Mouse (Mus musculus): ENCODE results near the gene Rsg1. TPM values are rescaled to one million over a fixed set of nuclear protein-coding genes. Genes with fewer than 3 reads are reported as not detected.

The Rsg1 gene
- polyA plus RNA-seq, 1 experiment from 2014 or later = 5.1 TPM

- Histone ChIP-seq H3K4me1 (ENCODE audit: control insufficient read depth, insufficient read depth, low read length) (peaks cover 7% of the 10 kb centered on the region; the same call in 1 of the 2 replicates), H3K4me2 (ENCODE audit: low read depth, low read length) (peak overlapping the region; percentile 83), H3K27ac (replicated peaks; ENCODE audit: low read depth, low read length) (no peak overlapping the region; the same call in 1 of the 2 replicates), H3K36me3 (ENCODE audit: control insufficient read depth, insufficient read depth, low read length) (no peaks in the 10 kb centered on the region), H3K27me3 (replicated peaks; ENCODE audit: control insufficient read depth, insufficient read depth, low read length) (no peaks in the 10 kb centered on the region), H3K9me3 (ENCODE audit: control insufficient read depth, low read length) (no peaks in the 10 kb centered on the region), H3K4me3 (ENCODE audit: low read depth, low read length) (peak overlapping the region; percentile 54), H3K9ac (ENCODE audit: low read depth, low read length) (peak overlapping the region; percentile 67)
- 2% methylated on average over 12 of the region's 16 CpGs for WGBS
- DNase-seq (ENCODE audit: low spot score) = no peak
- ATAC-seq (ENCODE audit: low read depth) = peak; percentile 34; the same call in 1 of the 2 replicates
These were observed 638 bp downstream of the Rsg1 start for GRCm38 (mm10) chr4:141214337-141214851.

GRCm38 (mm10) chr4:141219583-141220213, 5.9 kb downstream of the Rsg1 start:
- WGBS = 89% methylated on average over 20 of the region's 20 CpGs
- H3K4me1 ChIP-seq (ENCODE audit: control insufficient read depth, insufficient read depth, low read length) = no peaks in the 10 kb centered on the region
- H3K4me3 ChIP-seq (ENCODE audit: low read depth, low read length) = no peak overlapping the region
- DNase-seq (ENCODE audit: low spot score) = no peak
- 0 out of 2 replicates have a peak, but pooled peaks cover 9% of the 10 kb centered on the region for H3K36me3 ChIP-seq (ENCODE audit: control insufficient read depth, insufficient read depth, low read length)
- H3K4me2 ChIP-seq (ENCODE audit: low read depth, low read length) = no peak overlapping the region
- H3K9ac ChIP-seq (ENCODE audit: low read depth, low read length) = no peak overlapping the region
- H3K27me3 ChIP-seq (replicated peaks; ENCODE audit: control insufficient read depth, insufficient read depth, low read length) = no peaks in the 10 kb centered on the region
- ATAC-seq (ENCODE audit: low read depth) = no peak
- H3K27ac ChIP-seq (replicated peaks; ENCODE audit: low read depth, low read length) = no peak overlapping the region
- no peaks in the 10 kb centered on the region for H3K9me3 ChIP-seq (ENCODE audit: control insufficient read depth, low read length)

GRCm38 (mm10) chr4:141221848-141222247, 8.1 kb downstream of the Rsg1 start:
- H3K4me3 ChIP-seq (ENCODE audit: low read depth, low read length) = no peak overlapping the region
- H3K27ac ChIP-seq (replicated peaks; ENCODE audit: low read depth, low read length) = no peak overlapping the region
- DNase-seq (ENCODE audit: low spot score) = no peak
- WGBS = 71% methylated on average over 2 of the region's 2 CpGs
- no peaks in the 10 kb centered on the region for H3K9me3 ChIP-seq (ENCODE audit: control insufficient read depth, low read length)
- H3K4me1 ChIP-seq (ENCODE audit: control insufficient read depth, insufficient read depth, low read length) = no peaks in the 10 kb centered on the region
- no peaks in the 10 kb centered on the region for H3K27me3 ChIP-seq (replicated peaks; ENCODE audit: control insufficient read depth, insufficient read depth, low read length)
- no peak overlapping the region for H3K4me2 ChIP-seq (ENCODE audit: low read depth, low read length)
- 0 out of 2 replicates have a peak, but pooled peaks cover 9% of the 10 kb centered on the region for H3K36me3 ChIP-seq (ENCODE audit: control insufficient read depth, insufficient read depth, low read length)
- no peak for ATAC-seq (ENCODE audit: low read depth)
- H3K9ac ChIP-seq (ENCODE audit: low read depth, low read length) = no peak overlapping the region

- ATAC-seq (ENCODE audit: low read depth) (no peak), DNase-seq (ENCODE audit: low spot score) (no peak)
- H3K4me3 ChIP-seq (ENCODE audit: low read depth, low read length) = no peak overlapping the region
- H3K9ac ChIP-seq (ENCODE audit: low read depth, low read length) = no peak overlapping the region
- no peak overlapping the region for H3K4me2 ChIP-seq (ENCODE audit: low read depth, low read length)
- H3K27me3 ChIP-seq (replicated peaks; ENCODE audit: control insufficient read depth, insufficient read depth, low read length) = no peaks in the 10 kb centered on the region
- H3K36me3 ChIP-seq (ENCODE audit: control insufficient read depth, insufficient read depth, low read length) = 0 out of 2 replicates have a peak, but pooled peaks cover 9% of the 10 kb centered on the region
- H3K9me3 ChIP-seq (ENCODE audit: control insufficient read depth, low read length) = no peaks in the 10 kb centered on the region
- H3K27ac ChIP-seq (replicated peaks; ENCODE audit: low read depth, low read length) = no peak overlapping the region
- no peaks in the 10 kb centered on the region for H3K4me1 ChIP-seq (ENCODE audit: control insufficient read depth, insufficient read depth, low read length)
- 83% methylated on average over 5 of the region's 5 CpGs for WGBS
These were observed 9.0 kb downstream of the Rsg1 start for GRCm38 (mm10) chr4:141222752-141223151.

- ATAC-seq (ENCODE audit: low read depth) (no peak), DNase-seq (ENCODE audit: low spot score) (no peak)
- Histone ChIP-seq H3K36me3 (ENCODE audit: control insufficient read depth, insufficient read depth, low read length) (no peaks in the 10 kb centered on the region), H3K27ac (replicated peaks; ENCODE audit: low read depth, low read length) (no peak overlapping the region), H3K27me3 (replicated peaks; ENCODE audit: control insufficient read depth, insufficient read depth, low read length) (no peaks in the 10 kb centered on the region), H3K4me2 (ENCODE audit: low read depth, low read length) (no peak overlapping the region), H3K4me3 (ENCODE audit: low read depth, low read length) (no peak overlapping the region), H3K9me3 (ENCODE audit: control insufficient read depth, low read length) (no peaks in the 10 kb centered on the region), H3K4me1 (ENCODE audit: control insufficient read depth, insufficient read depth, low read length) (no peaks in the 10 kb centered on the region), H3K9ac (ENCODE audit: low read depth, low read length) (no peak overlapping the region)
- WGBS = 75% methylated on average over 7 of the region's 7 CpGs
These were observed 14.9 kb downstream of the Rsg1 start for GRCm38 (mm10) chr4:141228687-141229086.

- WGBS = 89% methylated on average over 4 of the region's 4 CpGs
- no peak for ATAC-seq (ENCODE audit: low read depth)
- DNase-seq (ENCODE audit: low spot score) = no peak
These were observed 19.4 kb downstream of the Rsg1 start for GRCm38 (mm10) chr4:141233196-141233595.

GRCm38 (mm10) chr4:141235537-141236111, 21.9 kb downstream of the Rsg1 start:
- H3K27ac ChIP-seq (replicated peaks; ENCODE audit: low read depth, low read length) = no peak overlapping the region
- no peaks in the 10 kb centered on the region for H3K9me3 ChIP-seq (ENCODE audit: control insufficient read depth, low read length)
- H3K27me3 ChIP-seq (replicated peaks; ENCODE audit: control insufficient read depth, insufficient read depth, low read length) = peaks cover 21% of the 10 kb centered on the region
- H3K4me2 ChIP-seq (ENCODE audit: low read depth, low read length) = no peak overlapping the region
- no peak for ATAC-seq (ENCODE audit: low read depth)
- 61% methylated on average over 5 of the region's 6 CpGs for WGBS
- no peak overlapping the region for H3K4me3 ChIP-seq (ENCODE audit: low read depth, low read length)
- no peak overlapping the region for H3K9ac ChIP-seq (ENCODE audit: low read depth, low read length)
- H3K4me1 ChIP-seq (ENCODE audit: control insufficient read depth, insufficient read depth, low read length) = peaks cover 13% of the 10 kb centered on the region
- no peaks in the 10 kb centered on the region for H3K36me3 ChIP-seq (ENCODE audit: control insufficient read depth, insufficient read depth, low read length)
- no peak for DNase-seq (ENCODE audit: low spot score)

More at GRCm38 (mm10) chr4:141233196-141233595, 19.4 kb downstream of the Rsg1 start:
- Histone ChIP-seq H3K4me2 (ENCODE audit: low read depth, low read length) (no peak overlapping the region), H3K27me3 (replicated peaks; ENCODE audit: control insufficient read depth, insufficient read depth, low read length) (peaks cover 8% of the 10 kb centered on the region), H3K9ac (ENCODE audit: low read depth, low read length) (no peak overlapping the region), H3K4me3 (ENCODE audit: low read depth, low read length) (no peak overlapping the region), H3K27ac (replicated peaks; ENCODE audit: low read depth, low read length) (no peak overlapping the region), H3K36me3 (ENCODE audit: control insufficient read depth, insufficient read depth, low read length) (no peaks in the 10 kb centered on the region), H3K4me1 (ENCODE audit: control insufficient read depth, insufficient read depth, low read length) (no peaks in the 10 kb centered on the region), H3K9me3 (ENCODE audit: control insufficient read depth, low read length) (no peaks in the 10 kb centered on the region)

- Histone ChIP-seq H3K27ac (replicated peaks; ENCODE audit: low read depth, low read length) (no peak overlapping the region), H3K9me3 (ENCODE audit: control insufficient read depth, low read length) (no peaks in the 10 kb centered on the region), H3K4me1 (ENCODE audit: control insufficient read depth, insufficient read depth, low read length) (peaks cover 25% of the 10 kb centered on the region), H3K27me3 (replicated peaks; ENCODE audit: control insufficient read depth, insufficient read depth, low read length) (peaks cover 32% of the 10 kb centered on the region), H3K36me3 (ENCODE audit: control insufficient read depth, insufficient read depth, low read length) (no peaks in the 10 kb centered on the region), H3K4me3 (ENCODE audit: low read depth, low read length) (no peak overlapping the region), H3K9ac (ENCODE audit: low read depth, low read length) (no peak overlapping the region), H3K4me2 (ENCODE audit: low read depth, low read length) (no peak overlapping the region)
- ATAC-seq (ENCODE audit: low read depth) (no peak), DNase-seq (ENCODE audit: low spot score) (no peak)
- 68% methylated on average over 3 of the region's 3 CpGs for WGBS
These were observed 23.1 kb downstream of the Rsg1 start for GRCm38 (mm10) chr4:141236856-141237255.
